Comparison of ENCODE assay signal across 22 mouse cellular contexts in the genomic region with DNA sequence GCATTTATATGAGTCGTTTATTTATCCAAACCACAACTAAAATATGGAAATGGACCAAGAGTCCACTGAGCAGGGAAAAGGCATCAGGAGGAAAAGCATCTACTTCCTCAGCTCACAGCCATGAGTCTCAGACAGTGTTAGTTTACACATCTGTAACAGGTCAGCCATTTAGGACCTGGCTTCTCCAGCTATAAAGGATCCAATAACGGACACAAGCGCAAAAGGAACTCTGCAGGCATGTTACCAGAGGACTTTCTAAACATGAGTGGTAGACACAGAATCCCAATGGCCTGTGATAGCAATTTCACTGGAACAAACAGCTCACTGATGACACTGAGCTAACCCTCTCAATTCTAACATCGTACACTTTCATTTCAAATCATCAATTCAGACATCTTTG. TPM values are rescaled to one million over a fixed set of nuclear protein-coding genes. Genes with fewer than 3 reads are reported as not detected.
A peak's percentile ranks its signal among the peaks of the same experiment; 100 is the strongest.
DNase-seq lines count a peak whose midpoint lies in the region; ATAC-seq and TF ChIP-seq lines count a peak whose summit lies in the region.
"Had no signal": no experiment of that assay in that cellular context is flagged by ENCODE, and none has a peak within 500 bp of the region (broad histone marks: within the 10 kb centered on the region; RNA-seq: fewer than 3 reads in every experiment).

No protein-coding gene starts in this region.

- H3K9ac ChIP-seq in liver, embryonic 16.5 days (ENCODE audit: low read depth, low read length) = no peak overlapping the region
- H3K9ac ChIP-seq in liver, postnatal 0 days (replicated peaks) = no peak overlapping the region
- H3K9ac ChIP-seq: forebrain, postnatal 0 days; heart, embryonic 12.5 days; heart, embryonic 15.5 days; hindbrain, embryonic 13.5 days; intestine, embryonic 15.5 days had no signal

- no peak for TF ChIP-seq EP300 in liver, postnatal 0 days (IDR thresholded peaks at IDR 0.05; ENCODE audit: low read depth)

- TF ChIP-seq CTCF in liver, postnatal 0 days (IDR thresholded peaks at IDR 0.05; ENCODE audit: low read depth) = no peak
- TF ChIP-seq CTCF in embryonic fibroblast, embryonic 13.5 days (IDR thresholded peaks at IDR 0.05; ENCODE audit: borderline replicate concordance, insufficient read depth, low read length) = no peak

- peaks cover 5% of the 10 kb centered on the region for H3K4me1 ChIP-seq in liver, embryonic 16.5 days (ENCODE audit: control insufficient read depth, low read depth, low read length)
- no peaks in the 10 kb centered on the region for H3K4me1 ChIP-seq in liver, postnatal 0 days (ENCODE audit: insufficient read depth)
- H3K4me1 ChIP-seq in embryonic fibroblast, embryonic 13.5 days (ENCODE audit: control insufficient read depth, insufficient read depth, low read length) = no peaks in the 10 kb centered on the region; the same call in 1 of the 2 replicates
- H3K4me1 ChIP-seq: heart, embryonic 12.5 days; heart, embryonic 15.5 days; hindbrain, embryonic 10.5 days; hindbrain, embryonic 13.5 days; intestine, embryonic 15.5 days had no signal

- no peak overlapping the region for H3K4me3 ChIP-seq in liver, embryonic 16.5 days (ENCODE audit: low read depth, low read length)
- no peak overlapping the region for H3K4me3 ChIP-seq in liver, postnatal 0 days (ENCODE audit: low read depth, low read length)
- no peak overlapping the region for H3K4me3 ChIP-seq in embryonic fibroblast, embryonic 13.5 days (ENCODE audit: insufficient read depth, low read length)
- H3K4me3 ChIP-seq: heart, embryonic 12.5 days; heart, embryonic 15.5 days; hindbrain, embryonic 10.5 days; hindbrain, embryonic 13.5 days; intestine, embryonic 15.5 days had no signal

- 0 out of 2 replicates have a peak overlapping the region, but pooled peaks have one; percentile 5 for H3K27ac ChIP-seq in liver, embryonic 16.5 days (ENCODE audit: low read length)
- no peak overlapping the region for H3K27ac ChIP-seq in liver, postnatal 0 days (ENCODE audit: low read depth)
- H3K27ac ChIP-seq in embryonic fibroblast, embryonic 13.5 days (ENCODE audit: insufficient read depth, low read length) = peak overlapping the region; percentile 34; the same call in 1 of the 2 replicates
- H3K27ac ChIP-seq: heart, embryonic 15.5 days; hindbrain, embryonic 10.5 days; hindbrain, embryonic 13.5 days; intestine, embryonic 15.5 days had no signal

- H3K27me3 ChIP-seq in liver, embryonic 16.5 days (ENCODE audit: control insufficient read depth, insufficient read depth, low read depth, low read length) = no peaks in the 10 kb centered on the region
- no peaks in the 10 kb centered on the region for H3K27me3 ChIP-seq in liver, postnatal 0 days (ENCODE audit: insufficient read depth, low read length)
- H3K27me3 ChIP-seq: heart, embryonic 12.5 days; heart, embryonic 15.5 days; hindbrain, embryonic 13.5 days; intestine, embryonic 15.5 days; Patski had no signal

- H3K36me3 ChIP-seq in liver, embryonic 16.5 days (ENCODE audit: control insufficient read depth, insufficient read depth) = peaks cover 14% of the 10 kb centered on the region
- peaks cover 44% of the 10 kb centered on the region for H3K36me3 ChIP-seq in liver, postnatal 0 days (replicated peaks; ENCODE audit: insufficient read depth, low read length)

- 78% methylated on average over 4 of the region's 4 CpGs for WGBS in liver, embryonic 16.5 days (ENCODE audit: insufficient replicate concordance)
- WGBS in liver, postnatal 0 days (ENCODE audit: insufficient replicate concordance) = 88% methylated on average over 4 of the region's 4 CpGs

- no peaks in the 10 kb centered on the region for H3K9me3 ChIP-seq in liver, embryonic 16.5 days (replicated peaks; ENCODE audit: control insufficient read depth, low read length)
- H3K9me3 ChIP-seq in liver, postnatal 0 days (ENCODE audit: low read length) = no peaks in the 10 kb centered on the region
- H3K9me3 ChIP-seq: heart, embryonic 12.5 days; heart, embryonic 15.5 days; hindbrain, embryonic 10.5 days; hindbrain, embryonic 13.5 days; intestine, embryonic 15.5 days had no signal

- DNase-seq in gastrocnemius, adult 8-10 months (ENCODE audit: low spot score in 2 of 2) = peak; percentile 7 to 9
- no peak for DNase-seq in gastrocnemius, postnatal 10 days
- DNase-seq in liver, postnatal 0 days = no peak
- DNase-seq in urinary bladder, postnatal 14 days (ENCODE audit: low spot score) = no peak
- DNase-seq: adrenal gland, postnatal 10 days; adrenal gland, postnatal 36 days; cerebellum, adult 18-20 months; cerebellum, adult 9-10 months; cerebellum, postnatal 14 days; forebrain, postnatal 0 days; heart, adult 11 months; heart, postnatal 10 days; heart, postnatal 36 days had no signal

- ATAC-seq in liver, embryonic 16.5 days (ENCODE audit: low read depth) = no peak
- no peak for ATAC-seq in liver, postnatal 0 days
- ATAC-seq: CD4-positive, CD25-positive, alpha-beta regulatory T cell, adult 4 months; forebrain, postnatal 0 days; intestine, embryonic 15.5 days; Patski had no signal

- H3K4me2 ChIP-seq in liver, embryonic 16.5 days (ENCODE audit: low read depth, low read length) = no peak overlapping the region
- no peak overlapping the region for H3K4me2 ChIP-seq in liver, postnatal 0 days (ENCODE audit: low read depth, low read length)
- H3K4me2 ChIP-seq: heart, embryonic 12.5 days; heart, embryonic 15.5 days; hindbrain, embryonic 13.5 days; intestine, embryonic 15.5 days had no signal

- TF ChIP-seq POLR2A in embryonic fibroblast, embryonic 13.5 days (IDR thresholded peaks at IDR 0.05; ENCODE audit: low read depth, low read length) = no peak

RNA-seq across cellular contexts. Expression of a gene that starts 27.9 kb away (rescaled TPM):
- 100 to 1,000 TPM; 142 to 173 (median 149) TPM for total RNA-seq in gastrocnemius, adult 8-10 months (2022)
- 10 to 100 TPM; 69.4 to 75.0 TPM for total RNA-seq in gastrocnemius, postnatal 10 days (2021)
- polyA plus RNA-seq in liver, embryonic 16.5 days (2015; fragmentation: Nextera tagmentation; extraction: Ambion mirVana) = 15.8 TPM in 2 replicates
- 14.8 and 17.3 TPM in 2 replicates for polyA plus RNA-seq in liver, postnatal 0 days (2015; fragmentation: Nextera tagmentation; extraction: Ambion mirVana)
- 39.2 and 42.7 TPM in 2 replicates for polyA plus RNA-seq in embryonic fibroblast, embryonic 13.5 days (2011; ENCODE audit: insufficient read length, low read depth, missing spikeins)

RNA-seq across cellular contexts. Expression of a gene that starts 49.5 kb away (rescaled TPM):
- total RNA-seq in gastrocnemius, adult 8-10 months (2022) = not detected
- under 1 TPM in 1 of 2 experiments, not detected in 1; 0.38 TPM for total RNA-seq in gastrocnemius, postnatal 10 days (2021)
- polyA plus RNA-seq in liver, embryonic 16.5 days (2015; fragmentation: Nextera tagmentation; extraction: Ambion mirVana) = 2.2 and 2.6 TPM in 2 replicates
- polyA plus RNA-seq in liver, postnatal 0 days (2015; fragmentation: Nextera tagmentation; extraction: Ambion mirVana) = 7.9 and 9.8 TPM in 2 replicates
- 1.8 and 1.9 TPM in 2 replicates for polyA plus RNA-seq in embryonic fibroblast, embryonic 13.5 days (2011; ENCODE audit: insufficient read length, low read depth, missing spikeins)
- total RNA-seq: heart, postnatal 36 days had no signal

Comparison
In these comparisons a context has a peak if more than half of its experiments do, and no peak if none do; other contexts are left out.
1. DNase-seq: peak in gastrocnemius, adult 8-10 months (2 of 2); none in gastrocnemius, postnatal 10 days (single experiment), liver, postnatal 0 days (single experiment) and urinary bladder, postnatal 14 days (single experiment).